Mouse (Mus musculus) heart, adult 18-20 months (tissue): Measurements from ENCODE around the gene Fjx1. TPM values are rescaled to one million over a fixed set of nuclear protein-coding genes. Genes with fewer than 3 reads are reported as not detected.

Experiments
- DNase-seq, 2 experiments: peaks; one replicate each; pipeline ENCODE4 v3.0.0; 2021 to 2022; ENCODE audit warnings: mixed read lengths in 1 of 2
- long read RNA-seq, 2 experiments: library from polyadenylated mRNA; stranded (forward); transcript quantifications; one replicate each; pipeline ENCODE4 v2.0.0; 2021
- total RNA-seq, 2 experiments: library from RNA; stranded (reverse); gene quantifications; 2 replicates each; pipeline ENCODE4 v1.2.3; 2021

The Fjx1 gene
- under 1 TPM; 0.10 to 0.32 TPM for total RNA-seq
- long read RNA-seq, experiment 1, partial matches to known transcripts: 0 of 1 reads
- long read RNA-seq, experiment 1, other reads (novel, unspliced or antisense): 0 of 1 reads
- long read RNA-seq, experiment 2, partial matches to known transcripts: 0 of 1 reads
- long read RNA-seq, experiment 2, other reads (novel, unspliced or antisense): 0 of 1 reads

DNA sequence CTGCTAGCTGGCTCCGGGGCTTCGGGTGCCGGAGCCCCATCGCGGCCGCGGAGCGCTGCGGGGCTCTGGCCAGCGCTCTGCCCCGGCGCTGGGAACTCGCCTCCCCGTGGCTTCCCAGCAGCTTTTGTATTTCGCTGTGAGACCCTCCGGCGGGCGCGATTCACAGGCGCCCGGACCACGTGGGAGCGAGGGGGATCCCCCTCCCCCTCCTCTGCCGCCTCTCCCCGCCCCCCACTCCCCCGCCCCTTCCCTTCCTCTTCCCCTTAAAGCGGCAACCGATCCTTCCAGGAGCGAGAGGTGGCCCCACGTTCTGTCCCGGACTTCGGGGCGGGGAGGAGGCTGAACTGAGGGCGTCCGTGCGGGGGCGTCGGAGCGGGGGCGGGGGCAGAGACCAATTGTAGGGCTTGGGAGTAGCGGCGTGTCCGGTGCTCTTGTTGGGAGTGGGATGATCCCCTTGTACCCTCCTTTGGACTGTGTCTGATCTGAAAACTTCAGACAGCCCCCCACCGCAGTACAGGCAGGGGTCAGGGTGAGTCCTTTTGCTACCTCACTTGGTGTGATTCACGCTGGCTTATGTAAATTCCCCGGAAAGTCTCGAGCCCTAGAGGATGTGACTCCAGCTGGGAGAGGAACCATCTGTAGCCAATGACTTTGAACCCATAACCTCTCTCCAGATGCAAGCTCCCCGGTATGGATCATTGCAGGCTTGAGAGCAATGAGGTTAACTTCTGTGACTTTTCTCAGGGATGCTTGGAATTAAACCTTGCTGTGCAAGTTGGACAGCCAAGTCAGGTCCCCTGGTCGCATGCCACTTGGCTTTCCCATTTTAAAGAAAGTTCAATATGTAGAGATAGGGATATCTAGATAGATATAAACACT, at the start of gene Fjx1:
TSS of gene Fjx1 (minus strand) at position 829 of the 879 bp plus-strand sequence.
- peak; percentile 31 to 39 for DNase-seq

DNA sequence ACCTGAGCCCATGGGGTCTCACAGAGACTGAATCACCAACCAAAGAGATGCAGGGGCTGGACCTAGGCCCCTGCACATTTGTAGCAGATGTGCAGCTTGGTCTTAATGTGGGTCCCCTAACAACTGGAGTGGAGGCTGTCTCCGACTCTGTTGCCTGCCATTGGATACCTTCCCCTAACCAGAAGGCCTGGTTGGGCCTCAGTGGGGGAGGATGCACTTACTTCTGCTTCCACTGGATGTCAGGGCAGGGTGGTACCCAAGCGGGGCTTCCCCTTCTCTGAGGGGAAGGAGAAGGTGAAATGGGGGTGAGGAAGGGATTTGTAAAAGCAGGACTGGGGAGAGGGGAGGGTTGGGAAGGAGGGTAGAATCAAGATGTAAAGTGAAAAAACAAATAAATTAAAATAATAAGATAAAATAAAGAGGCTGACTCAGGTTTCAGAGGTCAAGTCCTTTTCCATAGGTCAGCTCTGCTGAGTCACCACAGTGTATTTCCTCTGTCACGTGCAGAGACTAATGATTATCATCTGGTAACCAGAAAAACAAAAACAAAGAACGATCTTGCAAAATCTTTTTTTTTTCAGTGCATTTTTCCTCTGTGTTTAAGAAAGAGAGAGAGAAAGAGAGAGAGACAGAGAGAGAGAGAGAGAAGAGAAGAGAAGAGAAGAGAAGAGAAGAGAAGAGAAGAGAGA, 47.8 kb upstream of the Fjx1 start:
- DNase-seq: no peak

DNA sequence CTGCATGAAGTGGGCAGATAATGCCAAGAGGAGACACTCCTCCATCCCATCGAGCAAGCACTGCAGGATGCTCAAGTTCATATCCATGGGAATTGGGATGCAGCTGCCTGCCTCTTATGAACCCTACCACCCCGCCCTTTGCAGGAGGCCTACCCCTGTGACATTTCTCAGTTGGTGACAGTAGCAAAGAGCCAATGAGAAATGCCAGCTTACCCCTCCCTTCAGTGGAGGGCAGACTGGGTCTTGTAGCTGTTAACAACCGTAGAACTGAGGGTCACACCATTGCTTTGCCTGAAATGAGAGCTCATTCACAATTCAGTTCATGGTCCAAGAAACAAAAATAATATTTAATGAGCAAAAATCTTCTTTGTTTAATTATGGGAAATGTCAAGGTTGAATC, 28.4 kb upstream of the Fjx1 start:
- no peak for DNase-seq

DNA sequence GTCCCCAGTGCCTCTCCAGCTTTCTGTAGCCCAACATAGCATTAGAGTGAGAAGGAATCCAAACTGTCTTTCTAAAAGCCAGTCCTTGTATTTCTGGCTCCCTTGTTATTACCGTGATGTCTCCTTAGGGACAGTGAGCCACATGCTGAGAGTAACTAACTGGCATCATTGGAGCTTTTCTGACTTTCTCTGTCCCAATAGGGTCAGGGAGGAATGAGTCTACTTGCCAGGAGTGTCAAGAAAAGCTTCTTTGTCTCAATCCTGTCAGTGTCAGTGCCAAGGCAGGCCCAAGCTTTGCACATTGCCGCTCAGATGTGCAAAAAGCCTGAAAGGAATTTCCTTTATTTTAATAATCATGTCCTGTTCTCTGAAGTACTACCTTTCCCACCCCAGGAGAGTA, 23.8 kb upstream of the Fjx1 start:
- DNase-seq: no peak

DNA sequence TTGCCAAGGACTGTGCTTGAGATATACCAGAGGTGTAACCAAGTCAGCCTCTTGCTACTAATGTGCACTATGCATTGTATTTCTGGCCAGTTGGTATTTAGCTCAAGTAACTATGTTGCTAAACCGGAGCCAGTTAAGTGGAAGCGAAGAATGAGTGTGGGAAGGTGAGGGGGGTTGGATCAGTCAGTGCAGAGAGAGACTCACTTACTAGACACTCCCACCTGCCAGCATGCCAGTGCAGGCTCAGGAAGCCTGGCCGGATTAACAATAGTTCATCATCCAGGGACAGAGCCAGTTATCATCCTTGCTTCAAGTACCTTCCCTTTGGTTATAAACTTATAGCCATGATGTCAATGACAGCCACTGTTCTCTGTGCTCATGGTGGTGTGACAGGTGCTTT, 16.3 kb upstream of the Fjx1 start:
- no peak for DNase-seq

DNA sequence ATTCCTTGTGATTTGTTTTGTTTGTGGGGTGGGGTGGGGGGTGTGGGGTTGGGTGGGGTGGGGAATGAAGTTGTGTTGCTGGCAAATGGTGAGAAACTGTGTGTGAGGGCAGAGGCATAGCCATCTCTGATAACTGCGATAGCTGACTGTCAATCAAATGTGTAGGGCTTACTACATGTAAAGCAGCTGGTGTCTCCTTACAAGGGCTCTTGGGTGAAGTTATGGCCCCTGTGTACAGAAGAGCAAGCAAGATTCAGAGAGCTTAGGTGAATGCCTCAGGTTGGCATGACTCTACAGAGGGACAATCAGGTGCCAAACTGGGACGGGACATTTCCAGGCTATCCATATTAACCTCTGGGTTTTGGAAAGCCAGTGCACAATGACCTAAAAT, 12.0 kb upstream of the Fjx1 start:
- DNase-seq: no peak

DNA sequence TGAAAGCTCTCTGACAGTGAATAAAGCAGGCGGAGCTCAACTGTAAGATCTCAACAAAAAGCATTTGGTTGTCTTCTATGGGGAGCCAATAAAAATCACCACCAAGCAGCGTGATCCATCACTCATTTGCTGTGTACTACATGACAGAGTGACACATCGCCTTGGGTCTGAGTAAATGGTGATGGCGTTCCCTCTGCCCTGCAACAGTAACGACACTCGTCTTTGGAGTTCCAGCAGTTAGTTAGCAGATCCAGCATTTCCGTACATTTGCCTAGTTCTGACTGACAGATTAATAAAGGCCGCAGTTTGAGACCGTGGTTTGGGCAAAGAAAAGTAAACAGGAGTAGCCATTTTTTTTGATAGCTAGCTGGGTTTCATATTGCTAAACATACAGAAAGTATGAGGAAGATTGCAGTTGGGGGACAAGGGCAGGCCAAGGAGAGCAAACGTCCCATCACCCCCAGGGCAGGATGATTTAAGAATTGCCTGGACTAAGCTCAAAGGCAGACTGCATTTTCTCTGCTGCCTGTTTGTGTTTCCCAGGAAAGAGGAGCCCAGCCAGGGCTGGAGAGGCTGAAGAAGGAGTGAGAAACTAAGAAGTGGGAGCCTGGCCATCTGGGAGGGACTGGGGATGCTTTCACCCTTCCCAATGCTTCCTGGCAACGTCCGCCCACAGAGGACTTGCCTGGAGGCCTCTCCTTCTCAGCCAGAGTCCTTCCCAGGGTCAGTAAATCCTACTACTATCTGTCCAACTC, 11.5 kb upstream of the Fjx1 start:
- DNase-seq: peak; percentile 60 to 61

DNA sequence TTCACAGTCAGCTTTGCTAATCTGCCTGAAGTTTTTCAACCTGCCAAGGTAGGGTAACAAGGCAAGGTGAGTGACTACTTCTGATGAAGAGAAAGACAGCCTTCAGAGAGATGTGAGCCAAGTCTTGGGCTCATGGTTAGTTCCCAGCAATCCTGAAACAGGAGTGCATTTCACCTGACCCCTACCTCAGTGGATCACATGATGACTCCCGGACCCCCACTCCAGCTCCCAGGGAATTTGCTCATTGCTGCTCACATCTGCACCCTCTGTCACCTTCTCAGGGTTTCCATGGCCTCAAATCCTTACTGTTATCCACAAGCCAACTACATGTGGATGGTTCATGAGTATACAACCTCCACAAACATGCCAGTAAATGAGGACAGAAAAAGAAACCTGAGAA, 9.2 kb upstream of the Fjx1 start:
- DNase-seq: no peak

DNA sequence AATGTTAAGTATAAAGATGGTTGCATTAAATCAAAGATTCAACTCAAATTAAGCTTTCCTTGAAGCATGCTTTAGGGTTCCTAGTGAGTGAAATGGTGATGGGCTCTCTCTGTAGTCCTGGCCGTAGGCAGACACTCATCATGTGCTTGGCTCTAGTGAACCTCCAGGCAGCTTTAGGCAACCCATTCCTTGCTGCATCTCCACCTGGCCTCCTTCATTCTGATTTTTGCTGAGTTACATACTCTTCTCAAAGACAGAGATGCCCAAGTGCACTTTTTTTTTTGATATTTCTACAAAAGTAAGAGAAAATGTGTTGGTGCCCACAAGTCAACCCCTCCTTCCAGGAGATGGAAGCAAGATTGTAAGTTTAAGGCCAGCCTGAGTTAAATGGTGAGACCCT, 2.8 kb upstream of the Fjx1 start:
- DNase-seq: no peak

DNA sequence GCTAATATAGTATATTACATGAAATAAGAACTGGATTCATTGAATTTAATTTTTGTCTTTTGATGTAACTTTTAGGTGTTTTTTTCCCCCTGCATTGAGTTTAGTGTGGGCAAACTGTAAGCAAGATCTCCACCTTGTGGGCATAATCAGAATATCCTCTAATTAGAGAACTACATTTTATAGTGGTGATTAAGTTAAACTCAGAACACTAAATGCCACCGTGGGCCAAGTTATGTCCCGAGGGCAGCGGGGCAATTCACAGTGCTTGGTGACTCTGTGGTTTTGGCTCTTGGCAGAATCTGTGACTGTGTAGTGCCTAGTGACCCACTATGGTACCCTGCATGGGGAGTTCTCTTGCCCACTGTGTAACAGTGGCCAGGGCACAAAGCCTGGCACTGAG, 1.1 kb upstream of the Fjx1 start:
- peak in 1 of 2 experiments; percentile 52 for DNase-seq

DNA sequence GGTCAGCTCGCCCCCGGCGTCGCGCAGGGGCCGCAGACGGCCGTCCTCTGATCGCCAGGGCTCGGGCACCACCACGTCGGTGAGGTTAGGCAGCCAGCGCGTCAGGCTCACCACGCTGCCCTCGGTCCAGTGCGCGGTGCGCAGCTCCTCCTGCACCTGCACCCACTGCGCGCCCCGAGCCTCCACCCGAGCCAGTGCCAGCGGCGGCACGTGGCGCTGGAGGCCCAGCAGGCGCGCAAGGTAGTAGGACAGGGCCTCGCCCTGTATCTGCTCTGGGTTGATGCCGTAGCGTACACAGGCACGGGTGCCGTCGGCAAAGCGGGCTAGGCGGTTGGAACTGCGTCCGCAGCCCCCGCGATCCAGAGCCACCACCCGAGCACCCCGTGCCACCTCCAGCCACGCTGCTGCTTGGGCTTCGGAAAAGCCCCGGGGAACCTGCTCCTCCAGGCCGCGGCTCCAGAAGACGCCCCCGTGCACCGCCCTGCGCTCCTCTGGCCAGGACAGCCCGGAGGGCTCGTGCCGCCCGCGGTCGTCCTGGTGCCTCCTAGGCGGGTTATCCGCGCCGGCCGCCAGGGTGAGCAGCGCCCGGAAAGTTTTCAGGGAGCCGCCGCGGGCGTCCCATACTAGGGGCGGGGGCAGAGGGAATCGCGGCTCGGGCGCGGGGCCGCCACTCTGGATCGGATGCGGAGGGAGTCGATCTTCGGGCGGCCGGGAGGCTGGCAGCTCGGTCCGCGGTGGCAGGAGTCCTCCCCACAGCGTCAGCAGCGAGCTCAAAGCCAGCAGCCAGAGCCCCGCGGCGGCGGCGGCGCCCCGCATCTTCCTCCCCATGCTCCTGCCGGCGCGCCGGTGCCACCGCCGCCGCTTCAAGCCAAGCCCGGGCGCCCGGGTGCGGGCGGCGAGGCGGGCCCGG, 1.3 kb downstream of the Fjx1 start:
- DNase-seq: peak; percentile 11 to 36

DNA sequence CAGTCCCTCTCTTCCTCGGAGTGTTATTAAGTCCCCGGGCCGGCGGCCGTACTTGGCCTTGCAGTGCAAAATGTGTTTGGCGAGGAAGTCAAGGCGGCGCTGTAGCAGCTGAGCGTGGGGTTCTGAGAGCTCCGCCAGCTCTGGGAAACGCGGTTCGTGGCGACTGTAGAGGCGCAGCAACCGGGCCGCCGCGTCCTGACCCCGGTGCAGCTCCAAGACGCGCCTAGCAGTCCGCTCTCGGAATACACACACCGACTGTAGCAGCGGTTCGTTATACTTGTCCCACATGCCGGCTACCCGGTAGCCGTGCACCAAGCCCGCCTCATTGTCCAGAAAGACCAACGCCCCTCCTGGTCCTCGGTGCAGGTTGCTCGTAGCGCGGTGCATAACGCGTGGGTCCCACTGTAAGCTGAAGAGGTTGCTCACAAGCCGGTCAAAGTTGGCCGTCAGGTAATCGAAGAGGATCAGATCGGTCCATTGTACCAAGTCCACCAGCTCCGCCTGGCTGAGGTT, 2.0 kb downstream of the Fjx1 start:
- peak; percentile 57 to 63 for DNase-seq

DNA sequence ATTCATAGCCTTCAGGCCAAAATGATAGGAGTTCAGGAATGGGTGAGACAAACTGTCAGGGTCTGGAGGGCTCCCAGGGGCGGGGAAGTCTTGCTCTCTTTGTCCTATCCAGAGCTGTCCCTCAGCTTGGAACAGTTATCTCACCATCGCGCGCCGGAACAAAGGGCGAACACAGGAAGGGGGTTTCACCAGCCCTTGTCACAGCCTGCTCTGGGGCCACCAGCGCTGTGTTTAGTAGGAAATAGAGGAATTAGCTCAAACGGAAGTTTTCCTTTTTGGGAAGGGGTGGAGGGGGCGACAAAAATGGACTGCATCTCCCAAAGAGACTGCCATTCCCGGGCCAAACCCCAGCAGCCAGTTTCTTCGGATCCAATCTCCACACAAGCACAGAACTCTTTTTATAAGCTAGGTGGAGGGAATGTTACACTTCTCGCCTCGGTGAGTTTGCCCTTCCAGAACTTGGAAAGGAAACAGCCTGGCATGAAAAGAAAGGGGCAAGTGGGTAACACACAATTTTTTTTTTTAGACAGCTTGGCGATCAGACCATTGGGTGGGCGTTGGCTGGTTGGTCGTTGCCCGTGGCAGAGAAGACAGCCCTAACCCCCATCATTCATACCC, 2.6 kb downstream of the Fjx1 start:
- peak; percentile 8 to 29 for DNase-seq

DNA sequence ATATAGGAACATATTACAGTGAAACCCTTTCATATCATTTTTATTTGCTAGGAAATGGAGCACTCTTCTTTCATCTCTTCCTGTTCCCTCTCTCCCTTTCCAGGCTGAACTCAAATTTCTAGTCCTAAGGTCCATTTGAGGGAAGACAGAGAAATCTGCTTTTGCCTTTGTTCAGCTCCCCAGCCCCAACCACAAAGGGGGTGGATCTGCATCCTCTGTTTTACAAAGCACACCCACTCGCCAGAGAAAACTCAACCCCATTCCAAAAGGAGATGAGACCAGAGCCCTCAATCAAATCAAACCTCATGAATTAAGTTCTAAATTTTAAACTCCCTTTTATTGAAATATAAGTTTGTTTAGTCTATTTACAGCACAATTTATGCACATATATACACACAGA, 3.2 kb downstream of the Fjx1 start:
- DNase-seq: no peak

DNA sequence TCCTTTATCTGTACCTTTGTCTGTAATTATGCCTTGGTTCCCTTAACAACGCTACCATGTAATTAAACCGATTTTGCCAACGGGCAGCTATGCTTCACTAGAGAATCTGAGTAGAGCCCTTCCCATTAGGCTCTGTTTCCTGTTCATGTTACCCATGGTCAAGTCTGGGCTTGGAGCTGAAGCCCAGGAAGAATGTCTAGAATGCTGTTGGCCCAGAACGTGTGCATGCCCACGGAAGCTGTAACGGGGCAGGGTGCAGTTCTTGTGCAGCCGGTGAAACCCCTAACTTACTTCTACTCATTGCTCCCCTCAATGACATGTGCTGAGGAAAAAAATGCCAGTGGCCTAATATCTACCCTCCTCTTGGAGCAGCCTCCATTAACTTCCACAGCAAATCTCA, 4.5 kb downstream of the Fjx1 start:
- DNase-seq: no peak

DNA sequence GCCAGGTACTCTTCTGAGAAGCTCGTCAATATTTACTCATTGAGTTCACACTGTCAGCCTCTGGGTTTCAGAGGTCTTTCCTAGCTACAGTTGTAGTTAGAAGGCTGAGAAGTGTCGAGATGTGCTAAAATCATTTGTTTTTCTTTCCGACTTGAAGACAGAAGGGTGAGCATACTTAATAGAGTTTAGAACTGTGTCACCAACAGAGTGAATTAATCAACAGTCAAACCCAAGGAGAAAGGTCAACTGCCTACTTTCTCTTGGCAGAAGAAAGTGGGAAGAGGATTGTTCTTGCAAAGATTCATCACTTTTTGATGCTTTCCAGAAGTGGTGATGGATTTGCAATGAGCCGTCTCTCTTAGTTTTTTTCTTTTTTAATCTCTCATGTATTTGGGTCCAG, 5.4 kb downstream of the Fjx1 start:
- DNase-seq: no peak

DNA sequence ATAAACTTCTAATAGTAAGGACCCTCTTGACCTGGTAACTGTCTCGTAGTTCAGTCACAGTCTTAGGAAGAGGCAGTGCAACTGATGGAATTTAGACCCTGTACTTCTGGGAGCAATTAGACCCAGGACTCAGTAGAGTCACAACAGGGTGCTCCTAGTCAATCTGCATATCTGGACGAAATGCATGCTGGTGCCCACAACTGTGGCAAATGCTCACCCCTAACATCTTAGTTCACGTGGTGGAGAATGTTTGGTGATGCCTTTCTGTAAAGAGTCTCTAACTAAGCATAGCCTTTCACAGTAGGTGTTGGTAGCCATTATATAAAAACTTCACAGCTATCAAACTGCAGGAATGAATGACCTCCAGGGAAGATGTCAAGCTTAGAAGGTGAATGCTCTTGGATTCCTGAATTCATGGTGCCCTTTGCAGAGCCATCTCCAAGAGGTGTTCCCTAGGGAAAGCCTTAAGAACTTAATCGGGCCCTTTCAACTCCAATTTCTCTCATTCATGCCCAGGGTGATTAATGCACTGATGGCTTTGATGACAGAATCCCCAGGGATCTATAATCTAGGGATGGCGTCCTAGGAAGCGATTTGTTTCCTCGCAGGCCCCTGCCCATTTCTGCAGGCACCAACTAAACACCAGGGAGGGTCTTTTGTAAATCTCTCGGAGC, 14.8 kb downstream of the Fjx1 start:
- no peak for DNase-seq

DNA sequence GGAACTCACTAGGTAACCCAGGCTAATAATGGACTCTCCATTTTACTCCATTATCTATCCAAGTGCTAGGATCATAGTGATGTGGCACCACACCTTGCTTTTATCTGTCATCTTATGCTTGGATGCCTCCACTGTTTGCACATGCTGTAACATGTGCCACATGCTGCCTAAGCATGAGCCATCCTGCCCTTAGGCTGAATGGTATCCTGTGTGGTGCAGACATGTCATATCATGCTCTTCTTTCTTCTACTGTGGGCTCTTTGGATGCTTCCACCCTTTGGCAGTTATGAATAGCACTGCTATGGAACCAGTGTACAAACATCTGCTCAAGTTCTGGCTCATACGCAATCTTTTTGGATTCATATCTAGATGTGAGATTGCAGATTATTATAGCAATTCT, 18.4 kb downstream of the Fjx1 start:
- DNase-seq: no peak

DNA sequence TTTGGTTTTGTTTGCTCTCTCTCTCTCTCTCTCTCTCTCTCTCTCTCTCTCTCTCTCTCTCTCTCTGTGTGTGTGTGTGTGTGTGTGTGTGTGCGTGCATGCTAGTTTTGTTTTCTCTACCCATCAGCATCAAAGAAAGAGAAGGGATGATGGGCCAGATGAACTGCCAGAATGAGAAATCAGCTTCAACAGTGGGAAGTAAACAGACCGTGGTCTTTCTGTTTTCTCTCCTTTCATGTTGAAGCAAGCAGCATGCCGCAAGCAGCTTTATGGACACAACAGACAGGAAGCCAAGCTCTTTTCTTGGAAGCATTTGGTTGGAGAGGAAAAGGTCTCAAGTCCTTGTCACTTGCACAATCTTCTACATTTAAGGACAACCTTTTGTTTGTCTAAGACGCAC, 21.2 kb downstream of the Fjx1 start:
- no peak for DNase-seq

DNA sequence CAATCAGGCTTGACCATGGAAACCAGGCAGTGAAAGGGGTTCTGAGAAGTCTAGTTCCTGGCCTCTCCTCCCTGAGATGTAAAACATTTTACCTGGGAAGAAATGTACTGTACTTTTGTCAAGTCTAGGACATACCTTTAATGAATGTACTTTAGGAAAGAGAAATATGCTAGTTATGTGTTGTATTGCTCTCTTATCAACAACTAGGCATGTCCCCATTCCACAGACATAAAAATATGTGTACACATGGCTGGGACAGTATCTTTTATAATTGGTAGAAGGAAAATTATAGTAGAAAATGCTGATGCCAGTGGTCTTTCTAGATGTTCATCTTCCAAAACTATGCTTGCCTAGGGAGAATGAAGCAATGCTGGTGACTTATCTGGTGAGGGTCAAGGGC, 24.3 kb downstream of the Fjx1 start:
- no peak for DNase-seq
